Mouse (Mus musculus): ENCODE results near the gene Slc16a7. TPM values are rescaled to one million over a fixed set of nuclear protein-coding genes. Genes with fewer than 3 reads are reported as not detected.

Slc16a7 gene
- total RNA-seq, 1 experiment: 0.58 TPM

GRCm38 (mm10) chr10:125270266-125270665 lies 119.0 kb downstream of the Slc16a7 start:
- no peak for DNase-seq (ENCODE audit: low read depth, low spot score)
- Histone ChIP-seq H3K36me3 (ENCODE audit: control insufficient read depth, insufficient read depth, low read length, poor library complexity, severe bottlenecking) (no peaks in the 10 kb centered on the region), H3K9ac (ENCODE audit: insufficient read depth, low read depth, low read length, poor library complexity, severe bottlenecking) (no peak overlapping the region), H3K27ac (ENCODE audit: insufficient read depth, low read depth, low read length, poor library complexity, severe bottlenecking) (no peak overlapping the region), H3K4me3 (ENCODE audit: insufficient read depth in 1 of 2, low read depth in 1 of 2, low read length in 2 of 2, poor library complexity in 1 of 2, severe bottlenecking in 1 of 2) (no peak overlapping the region), H3K9me3 (ENCODE audit: control insufficient read depth, insufficient read depth, low read depth, low read length) (no peaks in the 10 kb centered on the region), H3K4me1 (ENCODE audit: control insufficient read depth in 2 of 2, insufficient read depth in 2 of 2, low read length in 2 of 2, poor library complexity in 1 of 2) (no peaks in the 10 kb centered on the region)
- in situ Hi-C loops (cut with MboI; ENCODE audit: low sequenced_read_pairs in 2 of 2, unreplicated experiment in 2 of 2): no loop called here
- TF ChIP-seq HCFC1 (IDR thresholded peaks at IDR 0.05; ENCODE audit: borderline replicate concordance, insufficient read depth, low read length) (no peak), ZNF384 (IDR thresholded peaks at IDR 0.05; ENCODE audit: low read depth, low read length) (no peak), MAFK (IDR thresholded peaks at IDR 0.05; ENCODE audit: insufficient read depth, low read depth, low read length) (no peak), ZC3H11A (IDR thresholded peaks at IDR 0.05; ENCODE audit: borderline replicate concordance, low read depth, low read length) (no peak), CHD2 (IDR thresholded peaks at IDR 0.05; ENCODE audit: low read depth, low read length) (no peak)

DNA sequence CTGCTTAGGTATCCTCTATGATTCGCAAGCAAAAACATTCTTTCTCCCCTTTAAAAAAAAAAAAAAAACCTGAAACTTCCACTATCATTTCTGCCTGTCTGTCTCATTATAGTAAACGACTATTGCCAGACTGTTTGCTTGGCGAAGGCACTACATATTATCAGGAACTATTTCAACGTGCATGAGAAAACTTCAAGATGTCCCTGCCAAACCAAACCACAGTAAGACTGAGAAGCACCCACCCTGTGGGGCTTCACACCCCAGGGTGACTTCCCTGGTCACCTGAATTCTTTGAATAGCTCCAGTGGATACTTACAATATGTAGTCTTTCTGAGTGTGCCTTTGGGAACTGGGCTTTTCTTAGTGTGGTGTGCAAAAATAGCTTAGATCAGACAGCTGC lies 122.9 kb downstream of the Slc16a7 start:
- TF ChIP-seq HCFC1 (IDR thresholded peaks at IDR 0.05; ENCODE audit: borderline replicate concordance, insufficient read depth, low read length) (no peak), CHD2 (IDR thresholded peaks at IDR 0.05; ENCODE audit: low read depth, low read length) (no peak), ZC3H11A (IDR thresholded peaks at IDR 0.05; ENCODE audit: borderline replicate concordance, low read depth, low read length) (no peak), ZNF384 (IDR thresholded peaks at IDR 0.05; ENCODE audit: low read depth, low read length) (no peak), MAFK (IDR thresholded peaks at IDR 0.05; ENCODE audit: insufficient read depth, low read depth, low read length) (no peak)
- Histone ChIP-seq H3K9ac (ENCODE audit: insufficient read depth, low read depth, low read length, poor library complexity, severe bottlenecking) (no peak overlapping the region), H3K27ac (ENCODE audit: insufficient read depth, low read depth, low read length, poor library complexity, severe bottlenecking) (no peak overlapping the region), H3K4me1 (ENCODE audit: control insufficient read depth in 2 of 2, insufficient read depth in 2 of 2, low read length in 2 of 2, poor library complexity in 1 of 2) (no peaks in the 10 kb centered on the region), H3K36me3 (ENCODE audit: control insufficient read depth, insufficient read depth, low read length, poor library complexity, severe bottlenecking) (no peaks in the 10 kb centered on the region), H3K4me3 (ENCODE audit: insufficient read depth in 1 of 2, low read depth in 1 of 2, low read length in 2 of 2, poor library complexity in 1 of 2, severe bottlenecking in 1 of 2) (no peak overlapping the region), H3K9me3 (ENCODE audit: control insufficient read depth, insufficient read depth, low read depth, low read length) (no peaks in the 10 kb centered on the region)
- no peak for DNase-seq (ENCODE audit: low read depth, low spot score)
- in situ Hi-C loops (cut with MboI; ENCODE audit: low sequenced_read_pairs in 2 of 2, unreplicated experiment in 2 of 2): no loop called here

DNA sequence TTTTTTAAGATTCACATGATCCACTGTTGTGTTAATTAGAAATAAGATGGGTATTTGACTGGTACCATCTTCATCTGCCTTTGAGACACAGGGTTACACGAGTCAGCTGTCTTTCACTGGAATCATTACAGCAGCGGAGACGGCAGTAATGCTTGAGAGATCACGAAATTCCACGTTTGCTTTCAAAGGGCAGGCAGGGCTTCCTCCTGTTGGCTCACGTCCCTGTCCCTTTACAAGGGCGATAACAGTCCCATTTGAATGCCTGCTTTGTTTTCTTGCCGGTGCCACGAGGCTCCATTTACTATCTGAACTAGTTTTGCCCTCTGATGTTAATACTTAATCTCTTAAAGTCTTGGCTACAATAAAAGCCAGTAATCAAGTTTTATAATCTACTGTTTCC lies 123.4 kb downstream of the Slc16a7 start:
- no peak for DNase-seq (ENCODE audit: low read depth, low spot score)
- H3K4me3 ChIP-seq (ENCODE audit: insufficient read depth in 1 of 2, low read depth in 1 of 2, low read length in 2 of 2, poor library complexity in 1 of 2, severe bottlenecking in 1 of 2): no peak overlapping the region
- in situ Hi-C loops (cut with MboI; ENCODE audit: low sequenced_read_pairs in 2 of 2, unreplicated experiment in 2 of 2): no loop called here
- H3K36me3 ChIP-seq (ENCODE audit: control insufficient read depth, insufficient read depth, low read length, poor library complexity, severe bottlenecking): no peaks in the 10 kb centered on the region
- H3K9ac ChIP-seq (ENCODE audit: insufficient read depth, low read depth, low read length, poor library complexity, severe bottlenecking): no peak overlapping the region
- no peaks in the 10 kb centered on the region for H3K9me3 ChIP-seq (ENCODE audit: control insufficient read depth, insufficient read depth, low read depth, low read length)
- TF ChIP-seq HCFC1 (IDR thresholded peaks at IDR 0.05; ENCODE audit: borderline replicate concordance, insufficient read depth, low read length) (no peak), ZC3H11A (IDR thresholded peaks at IDR 0.05; ENCODE audit: borderline replicate concordance, low read depth, low read length) (no peak), MAFK (IDR thresholded peaks at IDR 0.05; ENCODE audit: insufficient read depth, low read depth, low read length) (no peak), CHD2 (IDR thresholded peaks at IDR 0.05; ENCODE audit: low read depth, low read length) (no peak), ZNF384 (IDR thresholded peaks at IDR 0.05; ENCODE audit: low read depth, low read length) (no peak)
- no peaks in the 10 kb centered on the region for H3K4me1 ChIP-seq (ENCODE audit: control insufficient read depth in 2 of 2, insufficient read depth in 2 of 2, low read length in 2 of 2, poor library complexity in 1 of 2)
- H3K27ac ChIP-seq (ENCODE audit: insufficient read depth, low read depth, low read length, poor library complexity, severe bottlenecking): no peak overlapping the region

GRCm38 (mm10) chr10:125265467-125265866 lies 123.8 kb downstream of the Slc16a7 start:
- TF ChIP-seq CHD2 (IDR thresholded peaks at IDR 0.05; ENCODE audit: low read depth, low read length): no peak
- TF ChIP-seq ZC3H11A (IDR thresholded peaks at IDR 0.05; ENCODE audit: borderline replicate concordance, low read depth, low read length): no peak
- no peak for TF ChIP-seq MAFK (IDR thresholded peaks at IDR 0.05; ENCODE audit: insufficient read depth, low read depth, low read length)
- no peak for TF ChIP-seq HCFC1 (IDR thresholded peaks at IDR 0.05; ENCODE audit: borderline replicate concordance, insufficient read depth, low read length)
- no peak for TF ChIP-seq ZNF384 (IDR thresholded peaks at IDR 0.05; ENCODE audit: low read depth, low read length)
- H3K27ac ChIP-seq (ENCODE audit: insufficient read depth, low read depth, low read length, poor library complexity, severe bottlenecking): no peak overlapping the region
- no peak overlapping the region for H3K4me3 ChIP-seq (ENCODE audit: insufficient read depth in 1 of 2, low read depth in 1 of 2, low read length in 2 of 2, poor library complexity in 1 of 2, severe bottlenecking in 1 of 2)
- DNase-seq (ENCODE audit: low read depth, low spot score): no peak
- H3K9me3 ChIP-seq (ENCODE audit: control insufficient read depth, insufficient read depth, low read depth, low read length): no peaks in the 10 kb centered on the region
- in situ Hi-C loops (cut with MboI; ENCODE audit: low sequenced_read_pairs in 2 of 2, unreplicated experiment in 2 of 2): no loop called here
- no peak overlapping the region for H3K9ac ChIP-seq (ENCODE audit: insufficient read depth, low read depth, low read length, poor library complexity, severe bottlenecking)
- no peaks in the 10 kb centered on the region for H3K36me3 ChIP-seq (ENCODE audit: control insufficient read depth, insufficient read depth, low read length, poor library complexity, severe bottlenecking)
- H3K4me1 ChIP-seq (ENCODE audit: control insufficient read depth in 2 of 2, insufficient read depth in 2 of 2, low read length in 2 of 2, poor library complexity in 1 of 2): no peaks in the 10 kb centered on the region

DNA sequence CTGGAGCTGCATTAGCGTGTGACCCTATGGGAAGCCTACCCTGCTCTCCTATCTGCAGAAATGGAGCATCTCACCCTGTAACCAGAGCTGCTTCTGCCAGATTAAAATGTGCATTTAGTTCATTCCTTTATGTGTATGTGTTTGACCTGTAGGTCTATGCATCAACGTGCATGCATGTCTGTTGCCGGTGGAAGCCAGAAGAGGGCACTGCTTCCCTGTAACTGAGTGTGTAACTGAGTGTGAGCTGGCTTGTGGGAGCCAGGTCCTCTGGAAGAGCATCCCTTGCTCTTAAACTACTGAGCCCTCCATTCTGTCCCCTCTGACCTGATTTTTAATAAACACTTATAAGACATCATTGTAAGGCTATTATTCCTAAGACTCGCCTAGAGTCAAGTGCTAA lies 124.3 kb downstream of the Slc16a7 start:
- peak; percentile 60; the same call in 1 of the 2 replicates for TF ChIP-seq ZC3H11A (IDR thresholded peaks at IDR 0.05; ENCODE audit: borderline replicate concordance, low read depth, low read length)
- no peak for TF ChIP-seq MAFK (IDR thresholded peaks at IDR 0.05; ENCODE audit: insufficient read depth, low read depth, low read length)
- no peak for TF ChIP-seq ZNF384 (IDR thresholded peaks at IDR 0.05; ENCODE audit: low read depth, low read length)
- no peak overlapping the region for H3K4me3 ChIP-seq (ENCODE audit: insufficient read depth in 1 of 2, low read depth in 1 of 2, low read length in 2 of 2, poor library complexity in 1 of 2, severe bottlenecking in 1 of 2)
- no peaks in the 10 kb centered on the region for H3K36me3 ChIP-seq (ENCODE audit: control insufficient read depth, insufficient read depth, low read length, poor library complexity, severe bottlenecking)
- H3K9ac ChIP-seq (ENCODE audit: insufficient read depth, low read depth, low read length, poor library complexity, severe bottlenecking): no peak overlapping the region
- no peak overlapping the region for H3K27ac ChIP-seq (ENCODE audit: insufficient read depth, low read depth, low read length, poor library complexity, severe bottlenecking)
- no peaks in the 10 kb centered on the region for H3K4me1 ChIP-seq (ENCODE audit: control insufficient read depth in 2 of 2, insufficient read depth in 2 of 2, low read length in 2 of 2, poor library complexity in 1 of 2)
- in situ Hi-C loops (cut with MboI; ENCODE audit: low sequenced_read_pairs in 2 of 2, unreplicated experiment in 2 of 2): no loop called here
- DNase-seq (ENCODE audit: low read depth, low spot score): peak; percentile 21
- no peaks in the 10 kb centered on the region for H3K9me3 ChIP-seq (ENCODE audit: control insufficient read depth, insufficient read depth, low read depth, low read length)

All from ES-E14 (cell line).